Mouse (Mus musculus): Measurements from ENCODE around the gene Tsku.

DNA sequence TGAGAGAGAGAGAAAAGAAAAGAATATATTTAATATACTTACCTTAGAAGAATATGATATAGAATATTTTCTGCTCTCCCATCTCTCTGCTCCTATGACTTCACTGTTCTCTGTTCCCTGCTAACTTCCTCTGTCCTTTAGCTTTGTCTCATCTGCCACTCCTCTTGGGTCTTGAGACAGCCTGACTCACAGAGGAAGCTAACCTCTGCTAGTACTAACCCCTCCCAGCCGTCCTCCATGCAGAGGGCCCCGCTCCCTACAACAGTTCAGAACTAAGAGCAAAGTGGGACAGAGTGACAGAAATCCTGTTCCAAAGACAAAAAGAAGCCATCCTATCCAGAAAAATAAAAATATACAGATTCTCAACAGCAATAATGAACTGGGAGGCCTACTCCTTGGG lies 40.0 kb downstream of the Tsku start, which contains the start of gene Acer3:
- TF ChIP-seq CTCF (IDR thresholded peaks at IDR 0.05; ENCODE audit: control insufficient read depth, insufficient read depth, insufficient replicate concordance, low read depth, low read length) (no peak), POLR2A (IDR thresholded peaks at IDR 0.05; ENCODE audit: control insufficient read depth, low read depth, low read length) (no peak)

Data from testis, adult 2 months (tissue).